8 mouse cellular contexts compared by ENCODE assay signal in genomic region chr12:82469706-82470361, GRCm38 (mm10).
DNase-seq lines count a peak whose midpoint lies in the region; ATAC-seq and TF ChIP-seq lines count a peak whose summit lies in the region.

No protein-coding gene starts in this region.

- no peaks in the 10 kb centered on the region for H3K36me3 ChIP-seq in forebrain, embryonic 14.5 days (ENCODE audit: control insufficient read depth, insufficient read depth, low read length)
- no peaks in the 10 kb centered on the region for H3K36me3 ChIP-seq in liver, embryonic 16.5 days (ENCODE audit: control insufficient read depth, insufficient read depth)
- H3K36me3 ChIP-seq in neural tube, embryonic 12.5 days, result no peaks in the 10 kb centered on the region
- no peaks in the 10 kb centered on the region for H3K36me3 ChIP-seq in stomach, postnatal 0 days (ENCODE audit: control insufficient read depth, insufficient read depth, low read length)

- intact Hi-C loops in heart, postnatal 14 days (cut with DNase I), result loop anchor here (5.0 to 10.0 kb wide), 3 partner anchors 148 to 675 kb away; no protein-coding TSS in a partner anchor

- H3K27me3 ChIP-seq in forebrain, embryonic 14.5 days (replicated peaks; ENCODE audit: control insufficient read depth, insufficient read depth, low read length), result no peaks in the 10 kb centered on the region
- no peaks in the 10 kb centered on the region for H3K27me3 ChIP-seq in liver, embryonic 16.5 days (ENCODE audit: control insufficient read depth, insufficient read depth, low read depth, low read length)
- no peaks in the 10 kb centered on the region for H3K27me3 ChIP-seq in neural tube, embryonic 12.5 days (replicated peaks)
- no peaks in the 10 kb centered on the region for H3K27me3 ChIP-seq in stomach, postnatal 0 days (ENCODE audit: control insufficient read depth, insufficient read depth, low read length)

- peak overlapping the region; percentile 49 for H3K4me3 ChIP-seq in forebrain, embryonic 14.5 days (ENCODE audit: low read depth, low read length)
- H3K4me3 ChIP-seq in liver, embryonic 16.5 days (ENCODE audit: low read depth, low read length), result peak overlapping the region; percentile 57
- H3K4me3 ChIP-seq in neural tube, embryonic 12.5 days, result peak overlapping the region; percentile 41
- H3K4me3 ChIP-seq in stomach, postnatal 0 days (ENCODE audit: low read depth, low read length), result peak overlapping the region; percentile 43

- H3K4me1 ChIP-seq in forebrain, embryonic 14.5 days (ENCODE audit: control insufficient read depth, insufficient read depth, low read length), result no peaks in the 10 kb centered on the region
- no peaks in the 10 kb centered on the region; the same call in 1 of the 2 replicates for H3K4me1 ChIP-seq in liver, embryonic 16.5 days (ENCODE audit: control insufficient read depth, low read depth, low read length)
- H3K4me1 ChIP-seq in neural tube, embryonic 12.5 days, result no peaks in the 10 kb centered on the region
- H3K4me1 ChIP-seq in stomach, postnatal 0 days (replicated peaks; ENCODE audit: control insufficient read depth, insufficient read depth), result no peaks in the 10 kb centered on the region

- TF ChIP-seq CTCF in stomach, postnatal 0 days (IDR thresholded peaks at IDR 0.05; ENCODE audit: low read depth), result peak; percentile 95

- no peaks in the 10 kb centered on the region for H3K9me3 ChIP-seq in forebrain, embryonic 14.5 days (replicated peaks; ENCODE audit: control insufficient read depth, low read length)
- H3K9me3 ChIP-seq in liver, embryonic 16.5 days (replicated peaks; ENCODE audit: control insufficient read depth, low read length), result no peaks in the 10 kb centered on the region
- H3K9me3 ChIP-seq in neural tube, embryonic 12.5 days, result no peaks in the 10 kb centered on the region
- H3K9me3 ChIP-seq in stomach, postnatal 0 days (ENCODE audit: control insufficient read depth, low read length), result no peaks in the 10 kb centered on the region

- 0 out of 2 replicates have a peak overlapping the region, but pooled peaks have one; percentile 50 for H3K27ac ChIP-seq in forebrain, embryonic 14.5 days (ENCODE audit: low read depth, low read length)
- no peak overlapping the region for H3K27ac ChIP-seq in liver, embryonic 16.5 days (ENCODE audit: low read length)
- no peak overlapping the region for H3K27ac ChIP-seq in neural tube, embryonic 12.5 days
- peak overlapping the region; percentile 80 for H3K27ac ChIP-seq in stomach, postnatal 0 days (replicated peaks)

- H3K4me2 ChIP-seq in forebrain, embryonic 14.5 days (ENCODE audit: low read length), result peak overlapping the region; percentile 92
- H3K4me2 ChIP-seq in liver, embryonic 16.5 days (ENCODE audit: low read depth, low read length), result peak overlapping the region; percentile 57
- peak overlapping the region; percentile 86 for H3K4me2 ChIP-seq in neural tube, embryonic 12.5 days (replicated peaks)
- H3K4me2 ChIP-seq in stomach, postnatal 0 days (replicated peaks; ENCODE audit: low read depth), result peak overlapping the region; percentile 69

- TF ChIP-seq EP300 in stomach, postnatal 0 days (optimal IDR thresholded peaks at IDR 0.05), result no peak

- peak; percentile 90 for ATAC-seq in forebrain, embryonic 14.5 days
- peak; percentile 70 for ATAC-seq in liver, embryonic 16.5 days (ENCODE audit: low read depth)
- ATAC-seq in neural tube, embryonic 12.5 days (ENCODE audit: low FRiP score, low read depth), result peak; percentile 90
- ATAC-seq in stomach, postnatal 0 days (ENCODE audit: low FRiP score, low TSS enrichment), result peak; percentile 88

- H3K9ac ChIP-seq in forebrain, embryonic 14.5 days (ENCODE audit: low read length), result peak overlapping the region; percentile 61
- peak overlapping the region; percentile 25 for H3K9ac ChIP-seq in liver, embryonic 16.5 days (ENCODE audit: low read depth, low read length)
- peak overlapping the region; percentile 53 for H3K9ac ChIP-seq in neural tube, embryonic 12.5 days
- H3K9ac ChIP-seq in stomach, postnatal 0 days (ENCODE audit: low read length), result peak overlapping the region; percentile 43

- DNase-seq in CD8-positive naive resting alpha-beta T cell, adult 2 months (ENCODE audit: low read depth in 2 of 2, low spot score in 2 of 2), result peak; percentile 71 to 81
- DNase-seq in c-Kit-positive CD71-negative TER-119-negative erythroid progenitor cells, embryonic 14.5 days (ENCODE audit: low read depth), result peak; percentile 47
- DNase-seq in forebrain, embryonic 14.5 days (ENCODE audit: low spot score), result peak; percentile 94
- peak; percentile 87 to 90 for DNase-seq in heart, postnatal 14 days
- peak; percentile 32 for DNase-seq in large intestine, adult 2 months (ENCODE audit: low read depth, low spot score)
- peak; percentile 85 for DNase-seq in stomach, postnatal 0 days (ENCODE audit: low spot score)

- 5% methylated on average over 12 of the region's 12 CpGs for WGBS in forebrain, embryonic 14.5 days
- WGBS in large intestine, adult 2 months, result 2% methylated on average over 12 of the region's 12 CpGs
- WGBS in liver, embryonic 16.5 days (ENCODE audit: insufficient replicate concordance), result 3% methylated on average over 12 of the region's 12 CpGs
- WGBS in neural tube, embryonic 12.5 days, result 7% methylated on average over 12 of the region's 12 CpGs
- WGBS in stomach, postnatal 0 days, result 5% methylated on average over 12 of the region's 12 CpGs

Comparison
In these comparisons a context has a peak if more than half of its experiments do, and no peak if none do; other contexts are left out.
1. DNase-seq: peak in every context shown above with its lines; median percentile 94 in forebrain, embryonic 14.5 days; 88 in heart, postnatal 14 days; 85 in stomach, postnatal 0 days; 76 in CD8-positive naive resting alpha-beta T cell, adult 2 months; 47 in c-Kit-positive CD71-negative TER-119-negative erythroid progenitor cells, embryonic 14.5 days; 32 in large intestine, adult 2 months.
2. H3K27ac ChIP-seq: peak in forebrain, embryonic 14.5 days (single experiment) and stomach, postnatal 0 days (single experiment); none in liver, embryonic 16.5 days (single experiment) and neural tube, embryonic 12.5 days (single experiment).
3. Peak in every context shown above with its lines, with median percentiles within 50 percentile points of each other: ATAC-seq, H3K4me2 ChIP-seq, H3K4me3 ChIP-seq and H3K9ac ChIP-seq.